Mouse (Mus musculus) bone marrow macrophage, adult 2 months (primary cell): ENCODE measurements at regions not wholly inside any gene's neighbourhood (a gene's known extent, or its start where the extent isn't known, plus 50 kb on each side); places are given as distances from the start of the nearest gene placed in this dataset.

Source experiments
- CTCF ChIP-seq: IDR thresholded peaks from 2 replicates; pipeline ENCODE4 v1.5.1; 2012; ENCODE audit warnings: low read depth, mild to moderate bottlenecking, low read length, moderate library complexity
- POLR2A ChIP-seq: IDR thresholded peaks from 2 replicates; pipeline ENCODE4 v1.6.1; 2012; ENCODE audit warnings: mild to moderate bottlenecking, low read depth, low read length, borderline replicate concordance

- TF ChIP-seq CTCF (no peak), POLR2A (no peak)
These were observed 190.1 kb upstream of the Maf start for GRCm38 (mm10) chr8:115897521-115898178.
